Mouse (Mus musculus) embryo, embryonic 10 days (tissue): Measurements from ENCODE around the gene Strip1.
"Not testable (repeated sequence)": the region's sequence is repeated elsewhere in the genome, so short reads cannot be mapped to it uniquely, and the experiment has no call there.

Experiments used
- DNase-seq: peaks from one replicate; pipeline ENCODE4 v3.0.0-alpha.2; 2015; ENCODE audit warnings: low spot score

Strip1 gene

DNA sequence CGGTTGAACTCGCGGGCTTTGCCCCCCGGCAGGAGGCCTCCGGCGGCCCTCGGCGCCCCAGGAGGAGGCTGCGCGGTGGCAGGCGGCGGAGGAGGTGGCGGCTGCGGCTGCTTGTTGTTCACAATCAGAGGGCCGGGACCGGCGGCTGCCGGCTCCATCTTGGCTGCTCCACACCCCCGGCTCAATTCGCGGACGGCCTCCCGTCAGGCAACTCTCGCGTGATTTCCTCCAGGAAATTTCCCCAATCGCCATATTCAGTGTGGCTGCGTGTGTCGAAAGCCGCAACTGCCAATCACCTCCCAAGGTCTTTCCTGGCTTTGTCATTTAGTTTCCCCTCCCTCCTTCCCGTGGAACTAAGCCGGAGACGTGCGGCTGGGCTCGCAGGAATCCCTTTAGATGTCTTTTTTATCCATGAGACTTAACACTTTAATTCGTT lies at the start of gene Strip1:
Gene Strip1 (minus strand): TSS at position 172 of the 436 bp plus-strand sequence.
- peak; percentile 97 for DNase-seq

DNA sequence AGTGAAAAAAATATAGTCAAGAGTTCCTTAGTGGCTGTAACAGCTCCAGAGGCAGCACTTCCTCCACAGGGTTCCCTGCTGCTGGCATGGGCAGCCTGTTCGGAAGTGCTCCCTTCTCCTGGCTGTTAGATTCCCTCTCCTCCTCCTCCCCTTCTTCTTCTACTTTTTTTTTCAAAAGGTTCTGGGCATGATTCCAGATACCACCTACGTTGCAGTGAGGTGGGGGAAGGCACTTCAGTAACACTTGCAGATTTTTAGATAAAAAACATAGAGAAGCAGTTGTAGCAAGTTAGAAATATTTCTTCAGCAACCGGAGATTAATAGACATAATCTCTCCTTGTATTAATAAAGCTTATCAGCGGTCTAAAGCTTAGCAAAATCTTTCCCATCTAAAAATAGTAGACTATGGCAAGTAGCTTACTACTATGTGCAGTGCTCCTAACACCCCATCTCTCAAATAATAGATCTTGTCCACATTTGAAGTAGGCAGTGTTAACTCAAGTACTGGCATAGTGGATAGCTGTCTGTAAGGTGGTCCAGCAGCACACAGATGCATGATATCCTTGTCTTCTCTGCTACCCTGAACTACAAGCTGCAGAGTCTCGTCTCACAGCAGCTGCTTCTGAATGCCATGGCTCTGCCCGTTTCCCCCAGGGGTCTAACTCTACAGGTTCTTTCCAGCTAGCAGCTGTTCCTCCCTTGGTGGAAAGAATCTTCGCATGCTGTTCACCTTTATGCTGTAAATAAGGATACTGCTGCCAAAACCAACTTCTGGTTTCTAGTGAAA lies 49.5 kb upstream of the Strip1 start:
- no peak for DNase-seq

DNA sequence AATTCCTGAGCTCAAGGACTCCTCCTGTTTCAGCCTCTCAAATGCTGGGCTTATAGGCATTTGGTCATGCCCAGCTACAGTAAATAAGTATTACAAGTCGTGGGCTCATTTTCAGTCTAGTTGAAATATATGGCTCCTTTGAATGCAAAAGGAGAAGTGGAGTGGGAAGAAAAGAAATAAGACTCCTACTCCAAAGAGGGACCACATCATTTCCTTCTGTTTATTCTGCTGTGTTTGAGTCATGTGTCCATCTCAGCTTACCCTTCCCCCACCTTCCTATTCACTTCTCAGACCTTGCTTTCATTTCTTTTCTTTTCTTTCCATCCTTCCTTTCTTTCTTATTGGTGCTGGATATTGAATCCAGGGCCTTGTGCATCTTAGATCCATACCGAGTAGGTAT lies 40.0 kb upstream of the Strip1 start:
- DNase-seq = no peak

GRCm38 (mm10) chr3:107670500-107670899 lies 39.0 kb upstream of the Strip1 start:
- DNase-seq = no peak

GRCm38 (mm10) chr3:107668786-107669185 lies 37.3 kb upstream of the Strip1 start:
- no peak for DNase-seq

DNA sequence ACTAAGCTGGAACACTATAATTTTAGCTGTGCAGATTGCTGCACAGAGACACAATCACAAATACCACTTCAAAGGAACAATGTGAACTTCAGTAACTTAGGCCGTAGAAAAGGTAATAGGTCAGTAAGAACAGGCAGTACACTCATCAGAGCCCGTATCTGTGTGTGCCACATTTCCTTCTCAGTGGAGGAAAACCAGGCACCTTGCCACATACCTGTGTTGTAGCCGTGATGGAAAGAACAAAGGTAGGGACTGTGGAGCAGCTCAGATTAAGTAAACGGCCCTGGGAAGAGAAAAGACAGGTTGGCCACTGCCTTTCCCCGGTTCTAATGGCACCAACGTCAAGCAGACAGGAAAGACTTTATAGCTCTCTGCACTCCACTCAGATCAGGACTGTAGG lies 35.9 kb upstream of the Strip1 start:
- DNase-seq = no peak

DNA sequence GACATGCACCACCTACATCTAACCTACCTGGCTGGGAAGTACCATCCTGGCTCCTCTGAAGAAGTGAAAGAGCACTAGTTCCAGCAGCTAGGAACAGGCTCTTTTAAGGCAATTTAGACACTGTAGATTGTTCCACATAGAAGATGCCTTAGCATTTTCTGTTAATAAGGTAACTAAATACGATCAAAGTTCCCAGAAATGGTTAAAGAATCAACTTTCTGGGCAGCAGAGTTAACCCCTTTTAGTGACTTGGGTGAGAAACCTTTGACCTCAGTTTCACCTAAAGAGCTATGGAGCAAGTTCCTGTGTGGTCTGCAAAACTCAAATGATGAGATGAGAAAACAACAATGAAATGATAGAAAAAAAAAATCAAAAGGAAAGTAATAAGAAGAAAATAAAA lies 33.1 kb upstream of the Strip1 start:
- DNase-seq = no peak

GRCm38 (mm10) chr3:107659000-107659399 lies 27.5 kb upstream of the Strip1 start:
- no peak for DNase-seq

DNA sequence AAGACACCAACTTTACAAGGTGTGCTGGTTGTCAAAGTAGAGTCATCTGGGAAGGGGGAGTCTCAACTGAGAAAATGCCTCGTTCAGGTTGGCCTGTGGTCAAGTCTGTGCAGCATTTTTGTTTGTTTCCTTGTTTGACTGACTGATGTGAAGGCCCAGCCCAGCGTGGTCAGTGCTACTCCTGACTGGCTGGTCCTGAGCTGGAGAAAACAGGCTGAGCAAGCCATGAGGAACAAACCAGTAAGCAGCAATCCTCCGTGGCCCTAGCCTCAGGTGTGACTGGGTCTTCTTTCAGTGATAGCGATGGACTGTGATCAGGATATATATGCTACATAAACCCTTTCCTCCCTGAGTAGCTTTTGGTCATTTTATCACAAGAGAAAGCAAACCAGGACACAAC lies 25.4 kb upstream of the Strip1 start:
- no peak for DNase-seq

GRCm38 (mm10) chr3:107656151-107656550 lies 24.7 kb upstream of the Strip1 start:
- no peak for DNase-seq

- no peak for DNase-seq
Measured at GRCm38 (mm10) chr3:107655491-107655890, 24.0 kb upstream of the Strip1 start.

- no peak for DNase-seq
Measured at GRCm38 (mm10) chr3:107654861-107655260, 23.4 kb upstream of the Strip1 start.

DNA sequence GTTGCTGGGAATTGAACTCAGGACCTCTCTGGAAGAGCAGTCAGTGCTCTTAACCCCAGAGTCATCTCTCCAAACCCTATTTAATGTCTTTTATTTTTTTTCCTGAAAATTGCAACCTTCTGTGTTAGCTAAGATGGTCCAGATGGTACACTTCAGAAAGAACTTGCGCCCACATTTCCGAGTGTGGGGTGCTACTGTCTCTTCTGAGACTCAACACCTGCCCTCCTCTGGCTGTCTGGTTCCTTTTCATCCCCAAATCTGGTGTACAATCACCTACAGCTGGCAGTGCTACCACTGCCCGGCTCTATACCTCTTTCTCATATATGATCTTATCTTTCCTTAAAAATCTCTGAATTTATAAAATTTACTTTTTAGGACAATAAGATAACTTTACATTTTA lies 21.5 kb upstream of the Strip1 start:
- no peak for DNase-seq

- DNase-seq = not testable (repeated sequence)
Measured at GRCm38 (mm10) chr3:107650276-107650675, 18.8 kb upstream of the Strip1 start.

DNA sequence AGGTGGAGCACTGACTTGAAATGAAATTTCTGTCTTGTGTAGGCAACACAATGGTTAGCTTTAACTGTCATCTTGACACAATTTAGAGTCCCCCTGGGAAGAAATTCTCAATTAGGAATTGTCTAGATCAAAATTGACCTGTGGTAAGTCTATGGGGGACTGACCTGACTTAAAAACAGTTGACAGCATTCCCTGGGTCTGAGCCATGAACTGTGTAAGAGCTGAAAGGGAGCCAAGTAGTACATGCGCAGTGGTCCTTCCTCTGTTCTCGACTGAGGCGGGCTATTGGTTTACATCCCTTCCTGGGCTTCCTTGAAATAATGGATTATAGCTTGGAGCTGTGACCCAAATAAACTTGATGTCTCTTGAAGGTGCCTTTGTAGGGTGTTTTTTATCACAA lies 15.5 kb upstream of the Strip1 start:
- no peak for DNase-seq

- DNase-seq = no peak
Measured at GRCm38 (mm10) chr3:107637606-107638172, 6.2 kb upstream of the Strip1 start.

GRCm38 (mm10) chr3:107636236-107636635 lies 4.7 kb upstream of the Strip1 start:
- no peak for DNase-seq

DNA sequence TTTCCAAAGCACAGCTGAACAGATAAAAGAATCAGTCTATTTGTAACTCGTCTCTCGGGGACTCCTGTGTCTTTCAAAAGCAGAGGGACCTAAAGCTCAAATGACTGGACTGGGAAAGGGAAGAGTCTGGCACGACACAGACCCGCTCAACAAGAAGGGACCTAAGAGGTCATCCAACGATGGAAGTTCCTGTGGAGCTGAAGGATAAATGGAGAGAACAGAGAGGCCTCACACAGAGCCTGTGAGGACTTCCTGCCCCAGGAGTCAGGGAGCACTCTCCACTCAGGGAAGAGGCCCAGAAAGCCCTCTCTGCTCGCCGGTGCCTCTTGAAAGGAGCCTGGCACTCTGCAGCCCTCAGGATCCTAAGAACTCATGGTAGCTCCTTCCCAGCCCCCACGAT lies 4.3 kb upstream of the Strip1 start:
- no peak for DNase-seq

DNA sequence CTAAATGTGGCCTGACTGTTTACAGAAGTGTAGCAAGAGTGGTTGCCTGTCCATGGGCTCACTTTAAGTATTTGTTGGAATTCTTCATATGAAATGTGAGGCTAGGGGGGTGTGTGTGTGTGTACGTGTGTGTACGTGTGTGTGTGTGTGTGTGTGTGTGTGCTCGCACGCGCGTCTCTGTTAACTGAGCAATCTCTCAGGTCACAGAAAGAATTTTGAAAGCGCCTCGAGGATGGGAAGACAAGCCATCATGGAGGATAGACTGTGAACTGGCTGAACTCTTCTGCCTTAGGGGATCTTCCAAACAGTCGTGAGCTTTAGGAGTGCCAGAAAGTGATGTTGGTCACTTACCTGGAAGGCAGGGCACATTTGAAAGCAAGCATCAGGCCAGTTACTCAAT lies 2.4 kb upstream of the Strip1 start:
- no peak for DNase-seq

DNA sequence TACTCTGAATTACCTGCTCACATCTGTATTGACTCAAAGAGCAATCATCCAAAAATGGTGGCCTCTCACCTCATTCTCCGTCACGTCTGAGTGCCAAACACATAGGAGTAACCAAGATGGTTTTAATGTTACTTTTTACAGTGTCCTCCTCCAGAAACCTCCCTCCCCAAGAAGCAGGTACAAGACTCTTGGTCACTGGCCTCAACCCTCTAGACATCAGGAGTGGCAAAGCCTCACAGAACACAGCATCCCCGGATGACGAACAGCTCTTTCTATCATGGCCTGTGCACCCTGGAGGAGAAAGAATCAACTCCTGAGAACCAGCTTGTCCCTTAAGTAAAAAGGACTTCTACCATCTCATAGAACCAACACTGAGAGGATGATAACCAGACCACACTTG lies 1.3 kb upstream of the Strip1 start:
- DNase-seq = no peak

DNA sequence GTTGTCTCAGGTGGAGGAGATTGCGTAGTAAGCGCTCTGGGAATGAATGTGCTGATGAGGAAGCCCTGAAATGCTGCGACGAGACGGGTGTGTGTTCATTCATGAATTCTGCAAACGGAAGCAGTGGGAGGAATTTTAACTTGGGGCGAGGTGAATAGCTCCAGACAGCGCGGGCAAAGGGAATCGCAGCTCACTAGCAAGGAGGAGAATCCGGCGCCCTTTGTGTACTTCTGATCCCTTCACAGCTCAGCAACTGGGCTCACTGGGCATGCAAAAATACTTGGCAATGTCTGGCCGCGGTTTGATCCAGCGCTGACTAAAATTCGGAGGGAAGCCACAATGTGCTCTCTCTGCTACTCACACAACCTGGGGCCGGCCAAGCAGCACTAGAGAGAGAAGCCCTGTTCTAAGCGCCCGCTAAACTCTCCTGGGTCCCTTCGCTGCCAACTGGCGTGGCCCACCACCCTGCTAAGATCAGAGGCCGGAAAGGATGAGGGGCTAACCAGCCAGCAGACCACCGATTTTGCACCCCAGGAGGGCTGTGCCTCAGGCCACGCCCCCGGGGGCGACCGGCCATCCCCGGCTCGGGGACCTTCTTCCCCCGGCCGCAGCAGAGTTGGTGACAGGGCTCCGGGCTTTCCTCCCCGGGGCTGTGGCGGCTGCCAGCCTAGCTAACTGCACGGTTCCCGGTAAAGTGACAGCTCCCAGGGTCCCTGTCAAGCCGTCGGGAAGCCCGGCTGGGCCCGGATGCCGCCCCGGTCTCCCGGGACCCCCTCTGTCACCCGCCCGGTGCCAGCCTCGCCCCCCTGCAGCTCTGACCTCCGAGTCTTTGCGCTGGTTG lies 592 bp downstream of the Strip1 start, which contains the start of gene Gm10961:
Gene Gm10961 (plus strand): TSS at position 641 of the 841 bp plus-strand sequence.
- DNase-seq = peak; percentile 62

- DNase-seq = no peak
Measured at GRCm38 (mm10) chr3:107629411-107629810, 2.1 kb downstream of the Strip1 start.

- no peak for DNase-seq
Measured at GRCm38 (mm10) chr3:107628551-107628950, 2.9 kb downstream of the Strip1 start.
